Mouse (Mus musculus): ENCODE results near the gene Gm2a. TPM values are rescaled to one million over a fixed set of nuclear protein-coding genes. Genes with fewer than 3 reads are reported as not detected.

The Gm2a gene
- polyA plus RNA-seq, 1 experiment from 2014 or later: 38.0 TPM

DNA sequence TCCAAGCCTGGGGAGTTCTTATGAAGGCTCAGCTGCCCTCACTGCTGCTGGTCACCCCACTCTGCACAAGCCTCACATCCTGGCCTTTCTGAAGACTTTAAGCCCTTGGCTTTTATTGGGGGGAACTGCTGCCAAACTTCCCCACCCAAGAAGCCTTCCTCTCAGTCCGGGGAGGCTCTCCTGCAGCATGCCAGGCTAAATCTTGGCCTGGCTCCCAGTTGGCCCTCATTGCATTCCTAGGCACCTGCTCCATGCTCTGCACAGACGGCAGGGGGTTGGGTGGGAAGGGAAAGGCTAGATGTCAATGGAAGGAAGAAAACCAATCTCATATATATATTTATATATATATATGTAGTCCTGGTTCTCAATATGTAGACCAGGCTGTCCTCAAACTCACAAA, 22.3 kb upstream of the Gm2a start:
- Histone ChIP-seq H3K27me3 (ENCODE audit: insufficient read depth, low read length) (no peaks in the 10 kb centered on the region), H3K4me1 (ENCODE audit: insufficient read depth, low read length) (peaks cover 16% of the 10 kb centered on the region), H3K27ac (ENCODE audit: low read length) (no peak overlapping the region), H3K9ac (replicated peaks; ENCODE audit: low read length) (no peak overlapping the region), H3K36me3 (ENCODE audit: insufficient read depth, low read length) (no peaks in the 10 kb centered on the region), H3K4me2 (replicated peaks; ENCODE audit: low read depth, low read length) (no peak overlapping the region), H3K9me3 (ENCODE audit: low read length) (0 out of 2 replicates have a peak, but pooled peaks cover 3% of the 10 kb centered on the region), H3K4me3 (ENCODE audit: low read length) (no peak overlapping the region)
- WGBS: 71% methylated on average over 2 of the region's 2 CpGs
- no peak for ATAC-seq (ENCODE audit: low FRiP score, low TSS enrichment)

DNA sequence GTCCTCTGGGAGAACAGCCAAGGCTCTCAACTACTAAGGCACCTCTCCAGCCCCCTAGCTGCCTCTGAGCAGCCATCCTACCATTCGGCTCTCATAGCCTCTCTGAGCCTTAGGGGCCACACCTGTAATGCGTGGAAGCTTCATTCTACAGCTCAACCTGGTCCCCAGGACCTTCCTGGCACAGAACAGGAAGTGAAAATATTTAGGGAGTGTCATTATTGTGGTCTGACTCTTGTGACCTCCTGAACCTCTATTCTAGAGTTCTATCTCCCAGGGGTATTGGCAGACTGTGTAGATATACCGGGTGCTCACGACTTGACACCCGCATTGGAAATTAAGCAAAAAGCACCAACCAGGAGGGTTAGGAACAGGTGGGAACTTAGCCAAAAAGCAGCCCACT, 21.7 kb upstream of the Gm2a start:
- Histone ChIP-seq H3K4me1 (ENCODE audit: insufficient read depth, low read length) (peaks cover 16% of the 10 kb centered on the region), H3K4me3 (ENCODE audit: low read length) (no peak overlapping the region), H3K27me3 (ENCODE audit: insufficient read depth, low read length) (no peaks in the 10 kb centered on the region), H3K9me3 (ENCODE audit: low read length) (0 out of 2 replicates have a peak, but pooled peaks cover 3% of the 10 kb centered on the region), H3K27ac (ENCODE audit: low read length) (no peak overlapping the region), H3K36me3 (ENCODE audit: insufficient read depth, low read length) (no peaks in the 10 kb centered on the region), H3K4me2 (replicated peaks; ENCODE audit: low read depth, low read length) (no peak overlapping the region), H3K9ac (replicated peaks; ENCODE audit: low read length) (no peak overlapping the region)
- ATAC-seq (ENCODE audit: low FRiP score, low TSS enrichment): no peak
- 84% methylated on average over 5 of the region's 5 CpGs for WGBS

DNA sequence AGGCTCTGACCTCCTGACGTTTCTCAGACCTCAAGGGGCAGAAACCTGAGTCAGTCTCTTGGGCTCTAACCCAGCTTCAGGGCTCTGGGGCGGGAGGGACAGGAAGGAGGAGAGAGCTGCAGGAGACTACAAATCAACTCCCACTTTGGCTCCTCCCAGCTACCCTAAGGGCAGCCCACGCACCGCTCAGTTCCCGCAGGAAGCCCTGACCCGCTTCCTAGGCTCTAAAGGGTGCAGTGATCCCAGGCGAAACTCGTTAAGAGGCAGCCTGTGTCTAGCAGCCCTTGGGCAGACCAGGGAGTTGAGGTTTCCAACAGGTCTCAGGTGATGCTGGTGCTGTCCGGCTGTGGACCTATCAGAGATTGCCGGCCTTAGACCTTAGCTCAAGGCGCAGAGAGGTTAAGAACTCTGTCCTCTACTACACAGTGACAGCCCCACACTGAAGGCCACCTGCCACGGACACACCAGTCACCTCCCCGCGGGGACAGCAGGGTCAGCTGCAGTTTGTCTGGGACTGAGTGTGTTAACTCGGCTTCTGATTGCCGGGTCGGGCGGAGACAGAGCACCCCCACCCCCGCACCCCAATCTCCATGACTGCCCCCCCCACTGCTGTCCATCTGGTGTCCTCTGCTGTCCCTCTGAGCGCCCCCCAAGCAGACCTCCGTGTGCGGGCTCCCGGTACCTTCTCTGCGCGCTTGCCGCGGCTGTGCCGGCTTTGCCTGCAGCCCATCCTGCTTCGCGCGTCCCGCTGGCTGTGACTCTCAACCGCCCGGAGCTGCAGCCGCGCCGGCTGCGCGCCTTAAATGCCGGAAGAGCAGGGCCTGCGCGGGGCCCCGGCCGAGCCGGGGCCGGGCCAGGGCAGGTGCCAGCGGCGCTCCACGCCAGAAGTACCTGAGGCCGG, 20.3 kb upstream of the Gm2a start, which contains the start of gene Ccdc69:
Gene Ccdc69, minus strand, starts transcription at position 801 of the 901 bp plus-strand sequence.
- H3K9ac ChIP-seq (replicated peaks; ENCODE audit: low read length): peak within 1 kb of the TSS; percentile 58
- peak within 1 kb of the TSS; percentile 83 for H3K4me2 ChIP-seq (replicated peaks; ENCODE audit: low read depth, low read length)
- WGBS: under 1% methylated on average over 50 of the region's 50 CpGs
- peaks cover 16% of the 10 kb centered on the region for H3K4me1 ChIP-seq (ENCODE audit: insufficient read depth, low read length)
- H3K27me3 ChIP-seq (ENCODE audit: insufficient read depth, low read length): no peaks in the 10 kb centered on the region
- ATAC-seq (ENCODE audit: low FRiP score, low TSS enrichment): peak; percentile 85
- H3K27ac ChIP-seq (ENCODE audit: low read length): peak within 1 kb of the TSS; percentile 48
- no peaks in the 10 kb centered on the region for H3K36me3 ChIP-seq (ENCODE audit: insufficient read depth, low read length)
- peaks cover 3% of the 10 kb centered on the region for H3K9me3 ChIP-seq (ENCODE audit: low read length)
- H3K4me3 ChIP-seq (ENCODE audit: low read length): peak within 1 kb of the TSS; percentile 48

DNA sequence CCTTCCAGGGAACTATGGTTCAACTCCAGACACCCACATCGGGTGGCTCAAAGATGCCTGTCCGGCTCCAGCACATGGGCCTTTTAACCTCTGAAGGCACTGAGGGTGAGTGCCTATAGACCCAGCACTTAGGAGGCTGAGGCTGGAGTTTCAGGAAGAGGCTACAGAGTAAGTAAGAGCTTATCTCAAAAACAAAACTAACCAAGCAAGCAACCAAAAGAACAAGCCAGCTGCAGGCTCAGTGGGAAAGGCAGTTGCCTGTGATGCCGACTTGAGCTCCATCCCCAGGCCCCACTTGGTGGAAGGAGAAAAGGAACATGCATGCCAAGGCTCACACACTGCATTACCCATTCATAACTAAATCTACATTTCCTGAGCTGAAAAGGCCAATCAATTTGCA, 19.4 kb upstream of the Gm2a start:
- H3K9ac ChIP-seq (replicated peaks; ENCODE audit: low read length): no peak overlapping the region
- 50% methylated on average over 3 of the region's 3 CpGs for WGBS

DNA sequence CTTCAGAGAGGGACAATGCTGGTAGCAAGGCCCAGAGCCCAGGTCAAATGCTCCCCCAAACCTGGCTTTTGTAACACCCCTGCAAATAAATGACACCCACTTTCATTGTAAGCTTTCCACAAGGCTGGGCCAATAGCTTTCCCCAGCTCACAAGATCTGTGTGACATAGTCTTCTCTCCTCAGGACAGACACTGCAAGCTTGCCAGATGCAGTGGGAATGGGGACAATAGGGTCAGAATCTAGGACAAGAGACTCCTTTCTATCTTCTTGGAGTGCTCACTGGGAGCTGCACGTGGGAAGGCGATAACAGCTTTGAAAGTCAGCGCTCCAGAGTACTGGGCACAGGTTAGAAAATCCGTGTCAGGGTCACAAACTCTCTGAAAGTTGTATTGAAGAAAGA, 18.7 kb upstream of the Gm2a start:
- Histone ChIP-seq H3K27me3 (ENCODE audit: insufficient read depth, low read length) (no peaks in the 10 kb centered on the region), H3K4me3 (ENCODE audit: low read length) (no peak overlapping the region), H3K9me3 (ENCODE audit: low read length) (peaks cover 3% of the 10 kb centered on the region), H3K4me1 (ENCODE audit: insufficient read depth, low read length) (peaks cover 16% of the 10 kb centered on the region), H3K27ac (ENCODE audit: low read length) (no peak overlapping the region), H3K4me2 (replicated peaks; ENCODE audit: low read depth, low read length) (no peak overlapping the region), H3K36me3 (ENCODE audit: insufficient read depth, low read length) (no peaks in the 10 kb centered on the region), H3K9ac (replicated peaks; ENCODE audit: low read length) (no peak overlapping the region)
- WGBS: 93% methylated on average over 4 of the region's 4 CpGs
- no peak for ATAC-seq (ENCODE audit: low FRiP score, low TSS enrichment)

More for the DNA sequence above, 19.4 kb upstream of the Gm2a start:
- Histone ChIP-seq H3K4me1 (ENCODE audit: insufficient read depth, low read length) (peaks cover 16% of the 10 kb centered on the region), H3K4me2 (replicated peaks; ENCODE audit: low read depth, low read length) (no peak overlapping the region; the same call in 1 of the 2 replicates), H3K9me3 (ENCODE audit: low read length) (peaks cover 3% of the 10 kb centered on the region), H3K27ac (ENCODE audit: low read length) (no peak overlapping the region), H3K36me3 (ENCODE audit: insufficient read depth, low read length) (no peaks in the 10 kb centered on the region), H3K4me3 (ENCODE audit: low read length) (no peak overlapping the region), H3K27me3 (ENCODE audit: insufficient read depth, low read length) (no peaks in the 10 kb centered on the region)
- no peak for ATAC-seq (ENCODE audit: low FRiP score, low TSS enrichment)

DNA sequence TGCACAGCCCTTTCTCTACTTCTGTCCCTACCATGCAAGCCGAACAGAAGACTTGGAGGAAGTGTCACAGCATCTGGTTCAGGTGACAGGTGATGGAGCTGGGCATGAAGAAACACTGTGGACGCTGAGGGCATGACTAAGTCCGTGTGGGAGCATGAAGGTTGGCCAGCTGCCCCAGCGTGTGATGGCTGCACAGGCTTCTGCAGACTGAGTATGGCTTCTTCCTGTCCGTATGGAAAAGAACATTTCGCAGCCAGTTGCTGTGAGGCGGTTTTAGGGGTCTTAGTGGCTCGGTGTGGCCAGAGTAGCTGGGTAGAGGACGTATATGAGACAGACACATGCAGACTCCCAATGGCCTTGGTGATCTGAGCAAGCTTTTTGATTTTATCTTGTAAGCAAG, 16.7 kb upstream of the Gm2a start:
- Histone ChIP-seq H3K27ac (ENCODE audit: low read length) (no peak overlapping the region), H3K4me2 (replicated peaks; ENCODE audit: low read depth, low read length) (no peak overlapping the region), H3K4me3 (ENCODE audit: low read length) (no peak overlapping the region), H3K27me3 (ENCODE audit: insufficient read depth, low read length) (no peaks in the 10 kb centered on the region), H3K9me3 (ENCODE audit: low read length) (peaks cover 3% of the 10 kb centered on the region), H3K9ac (replicated peaks; ENCODE audit: low read length) (no peak overlapping the region), H3K4me1 (ENCODE audit: insufficient read depth, low read length) (peaks cover 15% of the 10 kb centered on the region), H3K36me3 (ENCODE audit: insufficient read depth, low read length) (no peaks in the 10 kb centered on the region)
- WGBS: 93% methylated on average over 9 of the region's 9 CpGs
- ATAC-seq (ENCODE audit: low FRiP score, low TSS enrichment): no peak

DNA sequence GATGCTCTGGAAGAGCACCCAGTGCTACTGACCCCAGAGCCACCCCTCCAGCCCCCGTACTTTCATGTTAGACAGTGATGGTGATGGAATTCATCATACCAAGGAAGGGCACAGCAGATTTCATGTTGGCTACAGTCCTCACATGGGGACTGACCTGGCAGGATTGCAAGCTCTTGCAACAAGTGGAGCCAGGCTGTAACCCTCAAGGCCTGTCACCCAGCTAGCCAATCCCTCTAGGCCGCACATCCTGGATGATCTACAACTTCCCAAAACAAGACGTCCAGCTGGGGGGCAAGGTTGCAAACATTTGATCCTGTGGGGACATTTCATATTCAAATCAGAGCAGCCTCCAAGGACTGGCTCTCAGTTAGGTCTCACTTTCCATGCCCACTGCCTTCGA, 13.3 kb upstream of the Gm2a start:
- Histone ChIP-seq H3K9ac (replicated peaks; ENCODE audit: low read length) (no peak overlapping the region), H3K4me1 (ENCODE audit: insufficient read depth, low read length) (no peaks in the 10 kb centered on the region), H3K36me3 (ENCODE audit: insufficient read depth, low read length) (no peaks in the 10 kb centered on the region), H3K4me2 (replicated peaks; ENCODE audit: low read depth, low read length) (no peak overlapping the region), H3K4me3 (ENCODE audit: low read length) (no peak overlapping the region), H3K9me3 (ENCODE audit: low read length) (peaks cover 3% of the 10 kb centered on the region), H3K27me3 (ENCODE audit: insufficient read depth, low read length) (no peaks in the 10 kb centered on the region), H3K27ac (ENCODE audit: low read length) (no peak overlapping the region)
- 62% methylated on average over 4 of the region's 4 CpGs for WGBS
- ATAC-seq (ENCODE audit: low FRiP score, low TSS enrichment): no peak

DNA sequence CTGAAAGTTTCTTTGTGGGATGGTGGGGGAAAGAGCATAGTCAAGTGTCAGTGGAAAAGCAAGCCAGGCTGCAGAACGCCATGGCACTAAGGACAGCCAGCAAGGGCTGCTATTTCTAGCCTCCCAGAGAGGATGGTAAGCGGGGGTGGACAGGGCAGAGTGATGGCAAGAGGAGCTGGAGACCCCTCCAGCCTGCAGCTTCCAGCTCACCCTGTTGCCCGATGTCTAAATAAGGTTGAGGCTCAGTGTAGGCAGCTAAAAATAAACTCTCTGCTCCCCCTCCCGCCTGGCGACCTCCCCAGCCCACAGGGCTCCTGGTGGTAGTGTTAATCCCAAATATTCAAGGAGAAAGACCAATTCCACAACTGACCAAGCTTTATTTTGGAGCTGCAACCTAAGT, 12.5 kb upstream of the Gm2a start:
- H3K27ac ChIP-seq (ENCODE audit: low read length): no peak overlapping the region
- no peak overlapping the region for H3K4me2 ChIP-seq (replicated peaks; ENCODE audit: low read depth, low read length)
- WGBS: 59% methylated on average over 5 of the region's 5 CpGs
- no peaks in the 10 kb centered on the region for H3K4me1 ChIP-seq (ENCODE audit: insufficient read depth, low read length)
- no peaks in the 10 kb centered on the region for H3K36me3 ChIP-seq (ENCODE audit: insufficient read depth, low read length)
- no peak overlapping the region for H3K4me3 ChIP-seq (ENCODE audit: low read length)
- ATAC-seq (ENCODE audit: low FRiP score, low TSS enrichment): no peak
- no peaks in the 10 kb centered on the region; the same call in none of the 2 replicates for H3K9me3 ChIP-seq (ENCODE audit: low read length)
- H3K9ac ChIP-seq (replicated peaks; ENCODE audit: low read length): no peak overlapping the region
- no peaks in the 10 kb centered on the region for H3K27me3 ChIP-seq (ENCODE audit: insufficient read depth, low read length)

DNA sequence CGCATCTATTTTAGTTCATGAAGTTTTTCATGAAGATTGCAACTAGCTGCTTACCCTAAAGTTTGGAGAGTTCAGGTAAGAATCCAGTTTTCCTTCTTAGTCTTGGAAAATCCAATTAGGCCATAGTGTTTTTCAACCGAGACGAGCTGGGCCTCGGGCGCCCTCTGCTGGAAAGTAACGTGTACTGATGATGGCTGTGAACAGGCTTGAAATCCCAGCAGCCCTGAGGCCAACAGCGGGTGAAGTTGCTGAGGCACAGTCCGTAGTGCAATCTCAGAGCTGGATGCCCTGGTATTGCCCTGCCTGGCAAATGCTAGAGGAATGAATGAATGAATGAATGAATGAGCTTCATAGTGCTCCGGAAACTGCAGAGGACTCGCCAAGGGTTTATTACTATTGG, 10.9 kb upstream of the Gm2a start:
- Histone ChIP-seq H3K4me3 (ENCODE audit: low read length) (no peak overlapping the region), H3K27me3 (ENCODE audit: insufficient read depth, low read length) (no peaks in the 10 kb centered on the region), H3K4me1 (ENCODE audit: insufficient read depth, low read length) (no peaks in the 10 kb centered on the region), H3K27ac (ENCODE audit: low read length) (no peak overlapping the region), H3K9me3 (ENCODE audit: low read length) (no peaks in the 10 kb centered on the region; the same call in 1 of the 2 replicates), H3K4me2 (replicated peaks; ENCODE audit: low read depth, low read length) (no peak overlapping the region), H3K9ac (replicated peaks; ENCODE audit: low read length) (no peak overlapping the region), H3K36me3 (ENCODE audit: insufficient read depth, low read length) (no peaks in the 10 kb centered on the region)
- WGBS: 5% methylated on average over 10 of the region's 10 CpGs
- ATAC-seq (ENCODE audit: low FRiP score, low TSS enrichment): peak; percentile 69

DNA sequence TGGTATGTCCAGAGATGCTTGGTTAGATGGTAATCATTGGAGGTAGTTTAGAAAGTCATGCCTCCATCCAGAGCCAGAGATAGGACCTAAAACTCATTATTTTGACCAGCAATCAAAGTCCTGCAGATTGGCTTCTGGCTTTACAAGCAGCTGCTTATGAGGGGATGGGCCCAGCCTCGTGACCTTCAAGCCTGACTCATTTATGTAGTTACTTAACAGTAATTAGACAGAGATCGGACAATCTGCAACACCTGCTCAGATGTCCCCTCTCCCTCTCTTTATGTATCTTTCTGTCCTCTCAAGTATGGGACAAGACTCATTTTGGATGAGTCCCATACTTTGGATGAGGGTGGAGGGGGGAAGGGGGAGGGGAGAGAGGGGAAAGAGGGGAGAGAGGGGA, 8.0 kb upstream of the Gm2a start:
- no peak overlapping the region for H3K4me2 ChIP-seq (replicated peaks; ENCODE audit: low read depth, low read length)
- H3K4me3 ChIP-seq (ENCODE audit: low read length): no peak overlapping the region
- no peaks in the 10 kb centered on the region for H3K9me3 ChIP-seq (ENCODE audit: low read length)
- no peaks in the 10 kb centered on the region for H3K4me1 ChIP-seq (ENCODE audit: insufficient read depth, low read length)
- no peak overlapping the region for H3K27ac ChIP-seq (ENCODE audit: low read length)
- ATAC-seq (ENCODE audit: low FRiP score, low TSS enrichment): no peak
- H3K27me3 ChIP-seq (ENCODE audit: insufficient read depth, low read length): no peaks in the 10 kb centered on the region
- H3K36me3 ChIP-seq (ENCODE audit: insufficient read depth, low read length): no peaks in the 10 kb centered on the region
- H3K9ac ChIP-seq (replicated peaks; ENCODE audit: low read length): no peak overlapping the region
- 63% methylated on average over 2 of the region's 2 CpGs for WGBS
